Mouse (Mus musculus) ZHBTc4 (cell line): ENCODE results near the gene Tmem218.

Experiments
- DNase-seq: peaks from one replicate; pipeline ENCODE4 v3.0.0-alpha.2; 2011; ENCODE audit warnings: low read depth, low spot score

Gene Tmem218

DNA sequence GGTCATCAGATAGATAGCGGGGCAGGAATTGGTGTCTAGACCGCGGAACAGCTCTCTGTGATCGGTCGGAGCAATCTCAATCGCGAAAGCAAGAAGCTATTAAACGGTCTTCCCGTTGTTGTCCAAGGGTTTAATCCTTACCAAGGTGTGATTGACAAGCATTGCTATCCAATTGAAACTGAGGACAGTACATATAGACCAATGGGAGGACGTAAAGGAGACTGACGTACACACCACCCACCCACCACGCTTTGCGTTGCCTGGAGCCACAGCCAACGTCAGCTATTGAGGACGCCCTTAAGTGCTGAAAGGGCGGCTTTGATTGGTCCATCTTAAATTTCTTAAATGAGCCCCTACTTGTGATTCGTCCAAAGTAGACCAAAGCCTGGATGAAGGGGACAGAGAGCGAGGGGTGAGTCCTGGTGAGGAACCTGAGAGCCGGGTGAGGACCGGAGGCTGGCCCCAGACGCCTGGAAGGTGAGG, at the start of gene Tmem218:
Gene Tmem218 (plus strand): TSS at position 295 of the 483 bp plus-strand sequence.
- DNase-seq, result peak; percentile 99

DNA sequence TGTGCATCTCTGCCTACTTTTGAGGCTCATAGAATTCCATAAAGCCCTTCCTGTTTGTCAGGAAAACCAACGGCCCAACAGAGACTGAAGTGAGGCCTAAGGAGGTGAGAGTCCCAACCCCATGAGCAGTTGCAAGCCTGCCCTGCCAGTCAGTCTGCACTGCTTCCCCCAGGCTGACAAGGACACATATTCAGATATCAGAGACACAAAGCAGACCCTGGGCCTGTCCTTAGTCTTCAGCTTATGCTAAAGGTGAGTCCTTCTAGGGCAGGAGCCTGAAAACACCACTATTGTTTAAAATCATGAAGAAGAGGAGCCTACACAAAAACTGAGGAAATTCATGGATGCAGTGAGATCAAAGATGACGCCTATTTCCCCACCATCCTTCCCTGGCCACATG, 47.3 kb upstream of the Tmem218 start:
- no peak for DNase-seq

DNA sequence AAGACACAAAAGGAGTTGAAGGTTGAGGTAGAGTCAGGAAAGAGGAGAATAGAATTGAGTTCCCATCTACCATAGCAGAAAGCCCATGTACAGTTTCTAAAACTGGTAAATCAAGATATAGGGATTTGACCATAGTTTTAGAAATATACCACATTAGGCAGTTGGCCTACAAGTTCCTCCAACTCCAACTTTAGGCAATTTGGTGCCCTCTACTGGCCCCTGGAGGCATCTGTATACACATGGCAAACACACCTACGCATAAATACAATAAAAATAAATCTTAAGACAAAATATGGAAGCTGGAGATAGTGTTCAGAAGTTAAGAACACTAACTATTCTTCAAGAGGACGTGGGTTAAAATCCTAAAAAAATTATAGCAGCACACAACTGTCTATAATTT, 41.1 kb upstream of the Tmem218 start:
- peak; percentile 64 for DNase-seq

DNA sequence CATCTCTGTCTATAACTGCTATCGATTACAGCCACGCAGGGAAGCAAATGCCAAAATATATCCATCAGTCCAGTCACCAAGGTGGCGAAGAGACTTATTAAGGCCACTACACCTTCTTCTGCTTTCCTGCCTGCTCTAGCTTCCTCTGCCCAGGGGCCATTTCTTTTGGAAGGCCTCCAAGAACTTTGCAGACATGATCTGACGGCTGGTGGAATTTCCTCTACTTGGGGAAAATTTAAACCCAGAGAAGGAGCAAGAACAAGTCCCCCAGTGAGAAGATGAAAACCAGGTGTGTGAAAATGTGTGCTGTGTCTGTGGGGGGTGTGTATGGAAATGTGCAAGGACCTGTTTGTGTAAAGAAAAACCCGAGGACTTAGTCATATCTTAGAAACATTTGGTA, 34.6 kb upstream of the Tmem218 start:
- DNase-seq, result no peak

DNA sequence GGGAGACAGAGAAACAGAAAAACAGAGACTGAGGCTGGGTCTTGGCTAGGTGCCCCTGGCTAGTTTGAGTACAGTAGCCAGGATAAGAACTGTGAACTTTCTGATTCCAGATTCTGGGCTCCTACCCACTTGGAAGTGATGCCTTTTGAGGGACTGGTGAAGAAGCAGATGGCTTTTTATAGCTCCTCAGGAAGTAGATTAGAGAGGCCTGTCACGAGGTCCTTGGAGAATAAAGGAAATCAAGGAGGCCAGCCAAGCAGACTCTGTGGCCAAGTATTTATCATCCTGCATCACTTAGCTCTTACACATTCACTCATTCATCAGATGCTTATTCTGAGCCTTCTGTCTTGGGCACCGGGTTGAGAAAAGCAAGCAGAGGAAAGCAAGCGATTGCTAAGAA, 32.0 kb upstream of the Tmem218 start:
- no peak for DNase-seq

DNA sequence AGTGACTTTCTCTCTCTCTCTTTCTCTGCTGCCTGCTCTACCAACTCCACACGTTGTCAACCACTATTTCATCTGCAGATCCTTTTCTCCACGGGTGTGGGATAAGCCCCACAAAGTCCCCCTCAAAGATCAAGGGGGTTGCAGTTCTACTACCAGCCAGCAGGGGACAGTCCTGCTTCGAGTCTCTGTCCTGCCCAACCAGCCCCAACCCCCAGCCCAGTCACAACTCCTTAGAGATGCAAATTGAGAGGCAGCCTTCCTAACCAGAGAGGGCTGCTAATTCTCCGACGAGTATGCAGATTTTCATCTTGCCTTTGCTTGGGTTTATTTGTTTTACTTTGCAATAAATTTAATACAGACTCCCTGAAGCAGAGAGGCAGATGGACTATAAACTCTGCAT, 30.9 kb upstream of the Tmem218 start:
- DNase-seq, result peak; percentile 90

DNA sequence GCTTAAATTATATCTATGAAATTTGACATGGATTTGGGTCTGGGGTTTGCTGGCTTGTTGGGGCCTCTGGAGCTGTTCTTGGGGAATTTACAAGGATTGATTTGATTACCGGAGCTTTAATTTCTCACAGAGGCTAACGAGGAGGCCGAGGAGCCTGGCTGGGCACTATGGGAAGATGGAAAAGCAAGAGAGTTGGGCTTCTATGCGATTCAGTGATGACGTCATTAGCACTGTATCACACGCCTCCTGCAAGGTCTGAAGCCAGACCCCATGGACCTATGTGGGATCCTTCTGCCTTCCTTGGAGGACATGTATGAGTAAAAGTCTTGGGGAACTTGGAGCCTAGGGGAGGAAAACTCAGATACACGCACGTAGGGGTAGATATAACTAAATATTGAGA, 30.5 kb upstream of the Tmem218 start:
- peak; percentile 39 for DNase-seq

DNA sequence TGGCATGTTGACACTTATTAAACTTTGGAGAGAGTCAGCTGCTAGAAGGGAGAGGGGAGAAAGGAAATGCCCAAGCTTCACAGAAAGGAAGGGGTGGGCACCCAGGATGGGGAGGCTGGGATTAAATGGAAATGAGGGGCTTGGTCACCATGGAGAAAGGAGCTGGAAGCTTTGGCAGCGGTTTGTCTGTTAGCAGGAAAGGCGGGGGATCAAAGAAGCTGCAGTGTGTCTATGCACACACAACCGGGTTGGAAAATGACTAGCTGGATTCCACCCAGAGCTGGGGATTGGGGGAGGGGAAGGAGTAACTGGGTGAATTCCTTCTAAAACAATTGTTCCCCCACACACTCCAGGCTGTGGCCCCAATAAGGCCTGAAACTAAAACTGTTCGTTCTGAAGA, 29.1 kb upstream of the Tmem218 start:
- no peak for DNase-seq

DNA sequence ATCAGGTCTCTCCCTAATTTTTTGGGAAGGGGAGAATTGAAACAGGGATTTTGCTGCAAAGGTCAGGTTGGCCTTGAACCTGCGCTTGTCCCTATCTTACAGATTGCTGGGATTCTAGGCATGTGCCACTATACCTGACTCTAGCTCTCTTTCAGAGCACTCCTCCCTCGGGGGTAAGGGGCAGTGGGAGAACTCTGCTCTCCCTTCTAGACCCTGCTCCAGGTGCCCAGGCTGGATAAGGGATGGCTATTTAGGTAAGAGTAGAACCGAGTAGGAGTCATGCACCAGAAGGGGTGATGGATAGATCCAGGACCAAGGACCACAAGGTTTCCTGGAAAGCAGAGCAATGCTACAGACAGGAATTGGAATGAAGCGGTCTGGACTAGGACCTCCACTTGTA, 28.4 kb upstream of the Tmem218 start:
- no peak for DNase-seq

DNA sequence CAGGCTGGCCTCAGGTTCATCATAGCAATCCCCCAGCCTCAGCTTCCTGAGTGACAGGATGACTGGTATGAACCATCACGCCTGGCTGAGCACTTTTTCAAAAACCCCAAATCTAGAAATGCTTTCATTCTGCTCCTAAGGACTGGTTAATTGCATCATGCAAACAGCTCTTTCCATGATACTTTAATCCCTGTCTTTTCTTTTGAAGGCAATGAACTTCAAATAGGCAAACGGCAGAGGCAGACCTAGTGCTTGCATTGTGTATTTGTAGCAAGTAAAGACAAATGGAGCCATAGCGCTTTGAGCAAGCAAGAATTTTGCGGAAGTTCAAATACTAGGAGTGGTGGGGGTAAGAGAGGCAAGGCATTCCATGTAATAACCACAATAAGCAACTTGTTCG, 26.4 kb upstream of the Tmem218 start:
- DNase-seq, result no peak

DNA sequence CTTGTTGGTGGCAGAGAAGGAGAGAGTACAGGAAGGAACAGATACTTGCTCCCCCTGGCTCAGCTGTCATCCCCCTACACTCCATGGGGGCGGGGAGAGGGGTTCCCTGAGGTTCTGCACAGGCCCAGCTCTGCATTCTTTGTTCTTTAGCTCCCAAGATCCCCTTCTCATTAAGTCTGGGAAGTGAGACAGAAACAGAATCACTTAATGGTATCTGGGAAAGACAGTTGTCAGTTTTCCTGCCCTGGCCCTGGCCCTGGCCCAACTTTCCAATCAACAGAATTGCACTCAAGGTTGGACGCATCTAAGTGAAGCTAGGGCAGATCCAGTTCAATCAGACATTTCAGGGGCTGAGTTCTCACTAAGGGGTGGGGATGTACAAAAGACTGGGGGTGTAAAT, 24.8 kb upstream of the Tmem218 start:
- no peak for DNase-seq

DNA sequence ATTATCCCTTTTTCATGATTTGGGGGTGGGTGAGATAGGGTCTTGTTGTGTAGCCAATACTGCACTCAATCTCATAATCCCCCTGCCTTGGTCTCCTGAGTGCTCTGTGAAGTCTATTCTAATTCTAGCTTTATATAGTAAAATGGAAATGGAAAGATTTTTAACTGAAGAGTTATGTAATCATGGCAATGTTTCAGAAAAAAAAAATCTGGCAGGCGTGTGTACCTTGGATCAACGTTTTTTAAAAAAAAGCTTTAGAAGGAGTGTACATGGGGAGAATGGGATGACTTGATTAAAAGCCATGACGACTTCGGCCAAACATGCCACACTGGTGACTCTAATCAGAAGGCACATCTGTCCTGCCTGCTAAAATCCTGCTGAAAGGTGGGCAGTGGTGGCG, 20.6 kb upstream of the Tmem218 start:
- DNase-seq, result no peak

DNA sequence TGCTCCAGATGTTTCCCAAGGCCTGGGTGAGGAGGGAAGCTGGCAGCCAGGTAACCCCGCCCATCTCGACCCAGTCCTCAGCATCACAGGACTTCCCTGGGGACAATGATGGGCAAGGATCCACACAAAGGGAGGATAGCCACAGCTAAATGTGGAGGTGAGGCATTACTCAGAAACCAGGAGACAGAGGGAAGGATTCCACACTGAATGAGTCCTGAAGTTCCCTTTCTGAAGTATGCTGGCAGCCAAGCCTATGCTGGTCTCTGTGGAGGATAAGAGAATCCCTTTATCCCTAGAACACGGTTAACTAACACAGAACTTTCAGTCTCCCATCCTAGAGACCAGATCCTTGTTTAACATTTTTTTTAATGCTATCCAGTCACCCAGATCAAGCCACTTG, 20.0 kb upstream of the Tmem218 start:
- DNase-seq, result no peak

DNA sequence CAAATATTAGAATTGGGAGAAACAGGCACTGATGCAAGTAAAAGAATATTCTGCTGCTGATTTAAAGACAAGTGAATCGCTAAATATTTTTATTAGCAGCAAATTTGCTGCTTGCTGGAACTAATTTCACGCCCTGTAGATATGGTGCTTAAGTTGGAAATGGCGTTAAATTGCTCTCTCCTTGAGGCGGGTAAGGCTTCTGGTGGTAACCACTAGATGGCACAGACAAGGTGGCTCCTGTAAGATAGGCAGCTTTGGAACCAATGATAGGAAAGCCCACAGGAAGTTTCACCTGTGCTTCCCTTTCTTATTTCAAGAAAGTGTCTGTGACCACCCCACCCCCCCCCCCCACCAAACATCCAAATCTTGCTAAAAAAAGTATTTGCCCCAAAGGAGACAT, 11.0 kb upstream of the Tmem218 start:
- DNase-seq, result no peak

DNA sequence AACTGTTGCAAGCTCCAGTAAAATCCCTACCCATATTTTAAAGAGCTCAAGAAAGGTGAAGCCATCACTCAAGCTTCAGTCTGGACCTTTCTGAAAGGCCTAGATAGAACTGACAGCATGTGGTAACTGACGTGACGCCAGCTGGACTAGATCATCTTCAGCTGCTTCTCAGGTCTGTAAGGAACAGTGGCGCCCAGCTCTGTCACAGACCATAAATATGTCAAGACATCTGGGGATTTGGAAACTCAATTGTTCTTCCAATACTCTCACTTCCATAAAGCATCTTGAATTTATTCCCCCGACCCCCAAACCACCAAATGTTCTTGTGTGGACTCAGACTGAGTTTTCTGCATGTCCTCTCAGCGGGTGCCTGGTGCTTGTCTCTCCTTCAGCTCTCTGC, 7.6 kb upstream of the Tmem218 start:
- no peak for DNase-seq

DNA sequence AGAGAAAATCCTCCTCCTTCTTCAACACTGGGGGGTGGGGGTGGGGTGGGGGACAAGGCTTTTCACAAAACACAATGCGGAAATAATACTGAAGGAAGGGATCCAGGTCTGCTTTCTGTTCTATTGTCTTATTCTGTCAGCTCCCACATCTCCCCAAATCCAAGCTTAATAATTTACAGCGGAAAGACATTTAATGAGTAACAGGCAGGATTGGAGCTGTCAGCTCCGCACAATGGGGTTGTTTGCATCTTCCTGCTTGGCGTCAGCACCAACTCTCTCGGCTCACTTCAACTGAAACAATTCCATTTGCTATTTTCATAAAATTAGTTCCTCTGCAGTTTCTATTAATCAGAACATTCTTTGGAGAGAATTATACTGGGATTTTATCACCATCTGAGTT, 4.1 kb upstream of the Tmem218 start:
- no peak for DNase-seq

DNA sequence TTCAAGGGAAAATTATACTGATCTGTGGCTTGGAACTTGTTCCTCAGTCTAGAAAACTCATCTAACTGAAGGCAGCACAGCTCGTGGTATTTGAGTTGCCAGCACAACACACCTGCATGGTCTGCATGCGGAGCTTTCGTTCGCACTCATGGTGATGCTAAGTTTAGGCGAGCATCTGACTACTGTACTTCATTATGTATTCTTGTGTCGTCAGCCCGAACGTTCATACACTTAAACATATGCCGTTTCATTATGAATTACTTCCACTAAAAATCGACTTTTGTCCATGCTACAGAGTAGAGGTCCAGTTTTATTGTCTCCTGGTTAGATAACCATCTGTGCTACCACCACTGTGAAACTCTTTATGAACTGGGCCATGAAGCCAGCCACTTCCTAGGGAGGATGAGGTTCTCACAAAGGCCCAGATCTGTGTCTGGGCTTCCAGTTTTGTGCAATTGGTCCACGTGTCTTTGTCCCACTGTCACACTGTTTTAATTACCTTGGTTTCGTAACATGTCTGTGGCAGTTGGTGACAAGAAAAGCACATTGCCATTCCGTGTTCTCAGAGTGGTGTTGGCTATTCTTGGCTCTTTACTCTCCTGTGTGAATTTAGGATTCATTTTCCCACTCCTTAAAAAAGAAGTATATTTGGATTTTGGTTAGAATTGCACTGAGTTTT, 5.2 kb downstream of the Tmem218 start:
- no peak for DNase-seq

DNA sequence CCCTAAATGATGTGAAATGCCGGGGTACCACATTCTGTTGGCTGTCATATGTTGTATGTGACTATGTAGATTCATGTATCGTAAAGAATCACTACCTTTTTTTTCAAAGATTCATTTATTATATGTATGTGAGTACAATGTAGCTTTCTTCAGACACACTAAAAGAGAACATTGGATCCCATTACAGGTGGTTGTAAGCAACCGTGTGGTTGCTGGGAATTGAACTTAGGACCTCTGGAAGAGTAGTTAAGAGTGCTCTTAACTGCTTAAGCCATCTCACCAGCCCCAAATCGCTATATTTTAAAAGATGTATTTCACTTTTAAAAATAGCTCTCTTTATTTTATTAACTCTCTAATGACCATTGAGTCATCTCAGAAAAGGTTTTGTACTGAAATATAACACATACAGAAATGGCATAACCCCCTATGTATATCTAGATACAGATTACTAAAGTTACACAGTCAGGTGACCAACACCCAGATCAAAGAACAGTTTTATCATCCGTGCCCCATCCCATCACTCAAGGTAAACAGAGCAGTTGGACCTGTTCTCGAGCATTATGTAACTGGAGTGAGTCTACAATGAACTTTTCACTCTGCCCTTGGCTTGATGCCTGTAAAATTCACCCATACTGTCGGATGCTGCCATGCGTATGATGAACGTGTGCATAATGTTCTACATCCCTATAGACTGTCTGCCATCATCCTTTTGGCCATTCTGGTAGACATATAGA, 6.5 kb downstream of the Tmem218 start:
- DNase-seq, result no peak

DNA sequence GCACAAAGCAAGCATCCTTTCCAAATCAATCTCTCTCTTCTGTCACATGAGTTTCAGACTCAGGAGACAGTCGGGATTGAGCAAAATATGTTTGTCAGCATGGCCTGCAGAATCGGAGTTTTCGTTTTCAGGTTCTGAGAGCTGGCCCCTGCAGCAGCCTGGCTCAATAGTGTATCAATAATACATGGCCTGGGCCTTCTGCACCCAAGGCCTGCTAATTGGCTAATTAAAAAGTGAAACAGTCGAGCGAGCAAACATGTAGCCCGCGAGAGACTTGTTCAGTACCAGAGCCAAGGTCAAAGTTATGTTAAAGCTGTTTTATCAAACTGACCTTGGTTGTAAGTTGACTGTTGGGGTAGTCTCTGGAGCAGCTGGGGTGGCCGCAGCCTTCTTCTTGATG, 12.7 kb downstream of the Tmem218 start:
- no peak for DNase-seq

DNA sequence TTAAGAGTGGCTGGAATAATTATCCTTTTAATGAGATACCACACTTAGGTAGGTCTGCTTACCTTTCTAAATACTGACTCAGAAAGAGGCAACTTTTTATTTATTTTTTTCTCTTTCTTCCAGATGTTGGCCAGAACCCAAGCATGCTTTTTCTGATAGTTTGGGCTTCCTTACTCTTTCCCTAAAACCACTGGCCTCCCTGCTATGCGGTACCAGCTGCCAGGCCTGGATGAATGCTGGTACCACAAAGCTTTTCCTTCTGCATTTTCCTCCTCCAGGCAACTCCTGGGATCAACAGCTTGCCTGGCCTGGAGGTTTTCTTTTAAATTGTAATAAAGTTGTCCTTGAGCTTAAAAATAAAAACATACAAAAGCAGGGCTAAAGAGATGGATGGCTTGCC, 17.6 kb downstream of the Tmem218 start:
- no peak for DNase-seq

DNA sequence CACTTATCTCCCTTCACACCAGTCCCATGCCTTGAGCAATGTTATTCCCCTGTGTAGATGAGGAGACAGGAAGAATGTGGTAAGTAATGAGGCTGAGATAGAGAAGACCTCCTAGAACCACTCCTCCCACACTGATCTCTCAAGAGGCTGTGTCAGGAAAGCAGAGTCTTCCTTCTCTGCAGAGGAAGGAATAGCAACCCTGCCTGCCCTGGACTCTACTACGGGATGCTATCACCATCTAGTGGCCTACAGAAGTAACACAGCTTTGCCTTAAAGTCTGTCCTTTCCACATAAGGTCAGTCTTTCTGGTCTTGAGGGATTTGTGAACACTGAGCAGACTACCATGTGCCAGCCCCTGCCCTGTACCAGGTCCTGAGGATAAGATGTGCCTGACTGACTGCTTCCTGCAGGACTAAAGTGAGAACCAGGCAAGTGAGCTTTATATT, 21.9 kb downstream of the Tmem218 start:
- peak; percentile 71 for DNase-seq

DNA sequence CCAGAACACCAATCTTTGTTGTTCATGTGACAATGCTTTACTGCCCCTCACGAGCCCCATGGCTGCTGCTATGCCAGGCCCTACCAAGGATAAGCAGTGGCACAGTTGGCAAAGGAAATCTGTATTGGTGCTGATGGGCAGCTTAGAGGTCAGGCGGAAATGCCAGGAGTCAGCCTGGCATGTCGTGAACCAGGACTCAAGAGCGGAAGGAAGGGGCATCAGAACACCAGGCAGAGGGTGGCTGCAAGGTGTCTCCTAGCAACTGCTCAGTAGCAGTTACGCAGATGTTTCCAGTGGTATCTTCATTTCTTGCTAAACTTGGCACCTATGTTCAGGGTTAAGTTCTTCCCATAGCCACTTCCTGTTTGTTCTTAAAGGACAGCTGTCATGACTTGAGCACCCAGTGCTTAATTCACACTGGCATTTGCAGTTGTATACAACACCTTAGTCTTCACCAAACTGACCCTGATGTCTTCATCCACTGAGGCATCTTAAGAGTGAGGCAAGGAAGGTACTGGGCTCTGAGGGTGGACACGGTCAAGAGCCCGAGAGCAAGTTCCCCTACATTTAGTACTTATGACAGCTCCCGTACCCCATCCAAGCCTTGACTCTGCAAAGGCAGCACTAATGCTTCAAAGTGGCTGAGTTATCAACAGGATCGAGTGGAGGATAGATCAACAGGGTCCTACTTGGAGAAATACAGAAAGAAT, 22.6 kb downstream of the Tmem218 start:
- DNase-seq, result no peak
